Mouse (Mus musculus) adrenal gland, postnatal 4 days (tissue): ENCODE results near the gene Shkbp1. TPM values are rescaled to one million over a fixed set of nuclear protein-coding genes. Genes with fewer than 3 reads are reported as not detected.
A peak's percentile ranks its signal among the peaks of the same experiment; 100 is the strongest.

Source experiments
- DNase-seq, 2 experiments: peaks; one replicate each; pipeline ENCODE4 v3.0.0; 2021 to 2022; ENCODE audit warnings: low spot score in 2 of 2, mixed read lengths in 2 of 2
- total RNA-seq, 2 experiments: library from RNA; stranded (reverse); gene quantifications; 2 replicates each; pipeline ENCODE4 v1.2.3; 2021

The Shkbp1 gene
- total RNA-seq, 2 experiments from 2014 or later: 22.9 to 31.7 TPM

DNA sequence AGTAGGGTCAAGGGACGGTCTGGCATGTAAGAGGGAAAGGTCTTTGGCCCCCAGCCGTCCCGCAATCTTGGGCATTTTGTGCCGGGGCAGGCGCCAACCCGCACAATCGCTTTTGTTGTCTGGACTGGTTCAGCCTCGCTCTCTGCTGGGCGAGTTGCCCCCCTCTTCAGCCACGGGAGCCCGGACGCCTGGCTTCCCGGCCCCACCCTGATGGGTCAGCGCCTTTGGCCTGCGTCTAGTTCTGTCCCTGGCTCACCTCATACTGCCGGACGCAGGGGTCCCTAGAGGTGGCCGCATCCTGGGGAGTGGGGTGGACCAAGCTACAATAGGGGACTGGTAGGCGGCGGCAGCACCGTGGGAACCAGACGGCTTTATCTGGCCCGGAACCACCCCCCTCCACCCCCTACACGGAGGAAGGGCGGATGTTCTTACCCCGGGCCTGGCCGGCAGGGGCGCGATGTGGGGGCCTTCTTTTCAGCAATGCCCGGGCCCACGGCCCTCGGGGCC lies 21.4 kb downstream of the Shkbp1 start:
- no peak for DNase-seq

GRCm38 (mm10) chr7:27333316-27333941 lies 22.4 kb downstream of the Shkbp1 start:
- DNase-seq: no peak

DNA sequence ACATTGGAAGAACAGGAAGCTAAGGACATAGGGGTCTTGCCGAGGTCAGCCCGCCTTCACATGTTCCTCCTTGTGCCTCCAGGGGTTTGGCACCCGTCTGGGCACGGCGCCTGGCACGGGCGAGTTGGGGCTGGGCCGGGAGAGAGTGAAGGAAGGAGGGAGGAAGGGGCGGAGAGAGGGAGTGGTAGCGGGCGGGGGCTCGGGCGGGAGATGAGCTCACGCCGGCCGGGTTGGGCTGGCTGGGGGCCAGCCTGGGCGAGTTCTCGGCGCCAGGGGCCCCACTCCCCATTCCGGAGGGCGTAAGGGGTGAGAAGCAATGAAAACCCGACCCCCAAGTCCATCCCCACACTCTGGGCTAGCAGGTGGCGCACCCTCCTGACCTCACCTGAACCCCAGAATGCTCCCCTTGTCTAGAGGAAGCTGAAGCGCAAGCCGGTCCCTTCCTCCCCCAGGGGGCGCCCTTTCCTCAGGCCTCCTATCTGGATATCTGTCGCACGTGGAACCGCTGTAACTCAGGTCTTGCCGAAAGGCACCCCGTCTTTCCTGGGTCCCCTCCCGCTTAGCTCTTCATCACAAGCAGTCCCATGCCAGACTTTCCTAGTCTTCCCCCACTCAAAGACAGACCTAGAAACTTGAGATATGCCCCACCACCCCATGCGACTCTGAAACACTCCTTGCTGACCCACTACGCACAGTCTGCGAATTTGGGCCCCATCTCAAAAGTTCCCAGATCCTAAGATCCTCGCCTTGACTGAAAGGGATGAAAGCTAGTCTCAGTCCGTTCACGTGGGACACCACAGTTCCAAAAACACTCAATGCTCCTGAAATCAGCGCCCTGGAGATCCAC lies 23.2 kb downstream of the Shkbp1 start:
- DNase-seq: peak; percentile 57 to 70

DNA sequence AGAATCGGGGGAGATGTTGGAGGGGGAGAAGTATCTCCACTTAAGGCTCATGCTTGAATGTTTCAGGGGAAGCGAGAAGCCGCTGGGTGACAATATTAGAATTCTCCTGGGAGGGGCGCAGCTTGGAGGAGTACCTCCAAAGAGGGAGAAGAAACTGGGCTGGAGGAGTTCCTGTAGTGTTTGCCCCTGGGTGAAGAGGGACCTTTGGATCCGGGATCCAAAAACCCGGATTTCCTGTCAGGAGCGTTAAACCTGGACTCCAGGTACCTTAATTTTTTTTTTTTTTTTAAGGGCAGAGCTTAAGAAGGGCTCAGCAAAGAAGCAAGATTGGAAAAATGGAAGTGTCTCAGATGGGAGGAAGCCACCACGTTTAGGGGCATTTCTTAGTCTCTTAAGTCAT lies 24.0 kb downstream of the Shkbp1 start:
- DNase-seq: no peak

GRCm38 (mm10) chr7:27331541-27331851 lies 24.3 kb downstream of the Shkbp1 start:
- DNase-seq: no peak

- peak in 1 of 2 experiments; percentile 75 for DNase-seq
Measured at GRCm38 (mm10) chr7:27330709-27331540, 24.9 kb downstream of the Shkbp1 start.

GRCm38 (mm10) chr7:27329981-27330380 lies 25.8 kb downstream of the Shkbp1 start:
- DNase-seq: no peak

DNA sequence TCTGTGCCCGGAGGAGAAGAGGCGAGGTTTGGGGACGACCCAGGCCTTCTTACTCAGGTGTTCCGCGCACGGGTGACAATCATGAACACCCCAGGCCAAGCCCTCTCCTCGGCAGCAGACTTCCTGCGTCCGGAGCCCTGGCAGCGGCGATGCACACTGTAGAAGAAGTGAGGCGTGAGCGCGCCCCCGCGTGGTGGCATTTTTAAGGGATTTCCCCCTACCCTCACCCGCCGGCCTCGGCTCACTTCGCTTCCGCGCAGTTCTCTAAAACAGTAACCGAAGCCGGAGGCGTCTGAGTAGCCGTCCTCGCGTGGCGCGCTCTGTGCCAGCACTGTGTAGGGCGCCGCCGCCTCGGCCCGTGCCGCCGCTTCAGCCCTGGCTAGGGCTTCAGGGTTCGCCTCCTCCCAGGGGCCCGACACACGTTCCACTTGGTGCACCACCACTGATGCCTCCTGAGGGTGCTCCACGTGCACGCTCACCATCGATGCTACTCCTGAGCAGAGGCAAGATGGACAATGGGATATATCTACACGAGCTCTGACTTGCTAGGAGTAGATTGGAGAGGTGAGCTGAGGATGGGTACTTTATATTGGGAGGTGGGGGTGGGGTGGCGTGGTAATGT lies 26.4 kb downstream of the Shkbp1 start:
- peak; percentile 72 to 77 for DNase-seq

DNA sequence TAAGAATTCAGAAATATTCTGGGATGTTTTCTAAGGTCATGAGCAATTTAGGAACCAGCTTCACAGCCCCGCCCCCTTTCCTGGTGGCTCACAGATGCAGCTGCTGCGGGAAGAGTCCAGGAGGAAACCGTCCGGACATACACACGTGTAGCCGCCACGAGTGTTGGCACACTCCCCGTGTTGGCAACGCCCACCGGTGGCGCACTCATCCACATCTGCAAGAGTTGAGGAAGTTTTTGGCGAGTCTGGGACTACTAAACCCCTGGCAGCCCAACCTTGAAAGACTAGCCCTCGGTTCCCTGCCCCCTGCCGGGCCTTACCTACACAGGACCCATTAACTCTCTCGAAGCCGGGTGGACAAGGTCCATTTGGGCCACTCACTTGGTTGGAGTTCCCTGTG lies 27.2 kb downstream of the Shkbp1 start:
- DNase-seq: no peak

DNA sequence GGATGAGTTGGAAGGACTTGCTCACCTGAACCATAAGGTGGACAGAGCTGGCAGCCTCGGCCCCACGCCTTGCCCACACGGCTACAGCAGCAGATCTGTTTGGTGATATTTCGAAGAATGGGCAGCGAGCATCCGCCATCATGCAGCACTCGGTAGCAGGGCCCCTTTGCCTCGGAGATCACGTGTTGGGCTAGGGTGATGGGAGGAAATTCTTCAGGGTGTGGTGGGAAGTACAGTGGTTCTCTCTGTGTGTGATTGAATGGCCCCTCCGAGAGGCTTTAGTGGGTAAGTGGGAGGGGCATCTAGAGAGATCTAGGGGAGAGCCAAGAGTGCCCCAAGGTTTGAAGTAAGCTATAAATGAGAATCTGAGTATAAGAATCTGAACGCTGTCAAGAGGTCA lies 27.7 kb downstream of the Shkbp1 start:
- DNase-seq: no peak

- no peak for DNase-seq
Measured at GRCm38 (mm10) chr7:27327500-27327899, 28.3 kb downstream of the Shkbp1 start.

- DNase-seq: no peak
Measured at GRCm38 (mm10) chr7:27326101-27326880, 29.5 kb downstream of the Shkbp1 start.

DNA sequence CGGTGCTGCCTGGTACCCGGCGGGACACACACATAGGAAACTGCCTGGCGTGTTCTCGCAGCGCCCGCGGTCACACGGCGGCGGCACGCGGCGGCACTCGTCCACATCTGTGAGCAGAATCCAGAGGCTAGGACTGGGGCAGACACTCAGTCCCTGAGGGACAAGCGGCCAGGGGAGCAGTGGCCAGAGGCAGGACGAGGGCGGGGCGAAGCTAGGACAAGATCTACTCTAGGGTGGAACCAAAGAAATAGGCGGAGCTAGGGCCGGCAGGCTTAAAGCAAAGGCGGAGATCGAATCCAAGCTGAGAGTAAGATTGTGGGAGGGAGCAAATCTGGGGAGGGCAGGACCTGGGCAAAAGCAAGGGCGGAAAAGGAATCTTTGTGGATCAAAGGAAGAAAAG lies 30.1 kb downstream of the Shkbp1 start:
- DNase-seq: no peak

GRCm38 (mm10) chr7:27324928-27325327 lies 30.9 kb downstream of the Shkbp1 start:
- no peak for DNase-seq

GRCm38 (mm10) chr7:27324161-27324560 lies 31.7 kb downstream of the Shkbp1 start:
- no peak for DNase-seq

DNA sequence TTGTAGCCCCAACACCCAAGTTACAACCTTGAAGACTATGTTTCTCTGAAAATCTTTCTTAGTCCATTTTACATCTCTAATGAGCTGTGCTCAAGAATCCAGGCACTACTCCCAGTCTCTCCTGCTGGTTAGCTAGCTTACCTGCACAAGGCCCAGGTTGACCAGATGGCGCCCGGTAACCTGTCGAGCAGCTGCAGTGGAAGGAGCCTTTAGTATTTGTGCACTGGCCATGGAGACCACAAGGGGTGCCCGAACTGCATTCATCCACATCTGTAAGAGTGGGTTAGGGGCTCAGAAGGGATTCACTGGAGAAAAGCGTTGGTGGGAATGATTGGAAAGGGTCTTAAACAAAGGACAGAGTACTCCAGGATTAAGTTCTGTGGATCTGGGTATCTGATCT lies 32.8 kb downstream of the Shkbp1 start:
- no peak for DNase-seq

DNA sequence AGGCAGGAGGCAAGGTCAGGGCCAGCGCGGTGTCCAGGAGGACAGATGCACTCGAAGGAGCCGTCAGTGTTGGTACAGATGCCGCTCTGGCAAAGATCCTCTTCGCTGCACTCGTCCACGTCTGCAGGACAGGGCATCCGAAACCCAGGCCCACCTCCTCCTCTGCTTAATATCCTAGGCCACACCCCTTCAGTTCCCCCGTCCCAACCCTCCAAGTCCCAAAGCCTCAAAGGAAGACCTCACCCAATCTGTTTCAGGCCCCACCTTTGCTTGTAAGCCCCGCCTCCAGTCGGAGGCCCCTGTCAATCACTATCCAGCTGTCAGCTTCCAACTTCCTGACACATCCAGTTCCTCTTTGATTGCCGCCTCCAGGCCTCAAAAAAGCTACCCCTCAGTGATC lies 33.5 kb downstream of the Shkbp1 start:
- no peak for DNase-seq

DNA sequence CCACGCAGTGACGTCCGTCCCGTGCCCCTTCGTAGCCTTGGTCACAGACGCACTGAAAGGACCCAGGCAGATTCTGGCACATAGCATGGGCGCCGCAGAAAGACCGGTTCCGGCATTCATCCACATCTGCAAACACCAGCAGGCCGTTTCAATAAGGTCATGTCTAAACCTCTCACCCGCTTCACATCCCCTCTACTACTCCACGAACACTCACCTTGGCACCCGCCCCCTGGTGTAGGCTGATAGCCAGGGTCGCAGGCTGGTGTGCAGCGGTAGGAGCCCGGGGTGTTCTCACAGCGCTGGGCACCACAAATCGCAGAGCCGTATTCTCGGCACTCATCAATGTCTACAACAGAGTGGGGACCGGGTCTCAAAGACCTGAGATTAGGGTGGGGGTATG lies 36.4 kb downstream of the Shkbp1 start:
- no peak for DNase-seq

- DNase-seq: no peak
Measured at GRCm38 (mm10) chr7:27315958-27316357, 39.9 kb downstream of the Shkbp1 start.

DNA sequence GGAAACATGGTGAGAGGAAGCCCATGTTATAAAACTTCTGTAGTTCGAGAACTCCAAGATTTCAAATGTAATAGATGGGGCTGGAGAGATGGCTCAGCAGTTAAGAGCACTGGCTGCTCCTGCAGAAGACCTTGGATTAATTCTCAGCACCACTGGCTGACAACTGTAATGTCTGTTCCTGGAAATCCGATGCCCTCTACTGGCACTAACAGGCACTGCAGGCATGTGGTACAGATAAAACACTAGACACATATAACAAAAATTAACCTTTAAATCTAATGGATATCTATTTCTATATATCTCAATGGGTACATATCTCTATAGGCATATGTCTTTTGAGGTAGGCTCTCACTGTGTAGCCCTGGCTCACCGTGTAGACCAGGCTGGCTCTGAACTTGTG lies 41.4 kb downstream of the Shkbp1 start:
- no peak for DNase-seq
